Mouse (Mus musculus) ES-Bruce4 (cell line): Measurements from ENCODE around the gene Nfatc2ip.

Experiments used
- CTCF ChIP-seq: IDR thresholded peaks from one replicate; pipeline ENCODE4 v1.8.1; 2011; ENCODE audit warnings: low read depth, low read length
- EP300 ChIP-seq: IDR thresholded peaks from 2 replicates; pipeline ENCODE4 v1.6.1; 2011; ENCODE audit warnings: low read depth, low read length; ENCODE audit not compliant: insufficient read depth

GRCm38 (mm10) chr7:126348293-126348692, 48.2 kb downstream of the Nfatc2ip start:
- TF ChIP-seq CTCF (no peak), EP300 (no peak)
